Mouse (Mus musculus) heart, postnatal 0 days (tissue): ENCODE measurements around the gene Impg2.

Source experiments
- CTCF ChIP-seq: IDR thresholded peaks from 2 replicates; pipeline ENCODE4 v1.5.1; 2016; ENCODE audit warnings: antibody characterized with exemption, control low read depth, low read depth
- EP300 ChIP-seq: IDR thresholded peaks from 2 replicates; pipeline ENCODE4 v1.6.1; 2016; ENCODE audit warnings: antibody characterized with exemption, low read depth

GRCm38 (mm10) chr16:56283873-56284272 lies 79.8 kb downstream of the Impg2 start:
- TF ChIP-seq CTCF (no peak), EP300 (no peak)
